Mouse (Mus musculus) kidney, adult 2 months (tissue): ENCODE data around the gene Kank2.

Experiments used
- CTCF ChIP-seq: fragments of 200-500 bp; conservative IDR thresholded peaks from 2 replicates; pipeline ENCODE4 v1.5.1; 2011; ENCODE audit warnings: low read depth, mild to moderate bottlenecking, control low read depth, low read length, moderate library complexity, mixed read lengths; ENCODE audit not compliant: insufficient read depth, insufficient read length
- POLR2A ChIP-seq: fragments of 200-500 bp; IDR thresholded peaks from one replicate; pipeline ENCODE4 v1.6.1; 2011; ENCODE audit warnings: low read depth, low read length, control low read depth

DNA sequence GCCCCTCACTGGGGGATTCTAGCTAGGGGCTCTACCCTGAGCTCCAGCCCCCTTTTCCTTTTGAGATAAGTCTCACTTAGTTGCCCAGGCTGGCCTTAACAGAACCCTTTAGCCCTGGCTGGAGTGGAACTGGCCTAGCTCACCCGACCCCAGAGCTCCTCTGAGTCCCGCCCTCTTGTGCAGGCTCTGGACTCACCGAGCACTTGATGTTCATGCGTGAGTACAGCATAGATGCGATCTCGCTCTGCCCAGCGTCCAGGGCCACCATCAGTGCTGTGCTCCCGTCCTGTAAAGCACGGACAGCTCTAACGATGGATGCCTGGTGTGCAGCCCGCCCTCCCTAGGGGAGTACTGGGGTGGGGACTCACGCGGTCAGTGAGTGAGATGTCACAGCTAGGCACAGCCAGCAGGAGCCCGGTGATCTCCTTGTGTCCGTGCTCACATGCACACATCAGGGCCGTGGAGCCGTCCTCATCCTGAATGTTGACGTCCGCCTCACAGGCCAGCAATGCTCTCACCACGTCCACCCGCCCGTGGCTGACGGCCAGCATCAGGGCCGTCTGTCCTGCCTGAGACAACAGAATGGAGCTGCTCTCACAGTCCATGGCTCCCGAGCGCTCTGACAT, 28.9 kb downstream of the Kank2 start:
- TF ChIP-seq CTCF (no peak), POLR2A (no peak)
